Mouse (Mus musculus) midbrain, embryonic 15.5 days (tissue): ENCODE results near the gene Pusl1. TPM values are rescaled to one million over a fixed set of nuclear protein-coding genes. Genes with fewer than 3 reads are reported as not detected.

ENCODE experiments used
- ATAC-seq: fragments of 200-750 bp; cut with Nextera tagmentation; replicated peaks from 2 replicates; pipeline ENCODE4 v1.8.0; 2017; ENCODE audit warnings: moderate TSS enrichment
- H3K27ac ChIP-seq: fragments of 300-500 bp; sonication (generic); 2 replicates; pipeline ENCODE4 v1.5.1; 2015; ENCODE audit warnings: mild to moderate bottlenecking, inconsistent platforms
- H3K27me3 ChIP-seq: fragments of 300-500 bp; sonication (generic); replicated peaks from 2 replicates; pipeline ENCODE4 v1.6.1; 2015; ENCODE audit warnings: inconsistent platforms
- H3K36me3 ChIP-seq: fragments of 300-500 bp; sonication (generic); replicated peaks from 2 replicates; pipeline ENCODE4 v1.6.1; 2015; ENCODE audit warnings: inconsistent platforms
- H3K4me1 ChIP-seq: fragments of 300-500 bp; sonication (generic); 2 replicates; pipeline ENCODE4 v1.6.1; 2015; ENCODE audit warnings: inconsistent platforms
- H3K4me2 ChIP-seq: fragments of 300-500 bp; sonication (generic); 2 replicates; pipeline ENCODE4 v1.6.1; 2015; ENCODE audit warnings: inconsistent platforms, mild to moderate bottlenecking, moderate library complexity
- H3K4me3 ChIP-seq: fragments of 300-500 bp; sonication (generic); 2 replicates; pipeline ENCODE4 v1.5.1; 2015; ENCODE audit warnings: mild to moderate bottlenecking, inconsistent platforms
- H3K9ac ChIP-seq: fragments of 300-500 bp; sonication (generic); 2 replicates; pipeline ENCODE4 v1.6.1; 2015; ENCODE audit warnings: mild to moderate bottlenecking, inconsistent platforms
- H3K9me3 ChIP-seq: fragments of 300-500 bp; sonication (generic); 2 replicates; pipeline ENCODE4 v1.6.1; 2016; ENCODE audit warnings: inconsistent platforms
- WGBS: fragments of 180-500 bp; shearing (Covaris S2); methylation state at CpG from one replicate; pipeline ENCODE4 v1.1.7; 2015; ENCODE audit warnings: mixed read lengths; 5-methylcytosine and 5-hydroxymethylcytosine counted together
- polyA plus RNA-seq: library from polyadenylated mRNA; unstranded; fragments of >200 nt; fragmentation: Nextera tagmentation; extraction: Ambion mirVana; gene quantifications from 2 replicates; pipeline ENCODE4 v1.2.1, GENCODE M21; 2015

Pusl1 gene
- polyA plus RNA-seq, 1 experiment from 2014 or later, result 60.1 TPM

GRCm38 (mm10) chr4:155895826-155896225 is 4.2 kb upstream of the Pusl1 start:
- Histone ChIP-seq H3K4me2 (peak overlapping the region; percentile 97), H3K9ac (no peak overlapping the region), H3K36me3 (peaks cover 35% of the 10 kb centered on the region), H3K4me1 (peaks cover 33% of the 10 kb centered on the region), H3K9me3 (no peaks in the 10 kb centered on the region), H3K27ac (no peak overlapping the region), H3K27me3 (no peaks in the 10 kb centered on the region), H3K4me3 (no peak overlapping the region)
- WGBS, result 95% methylated on average over 4 of the region's 4 CpGs
- no peak for ATAC-seq

- no peak for ATAC-seq
- Histone ChIP-seq H3K36me3 (peaks cover 29% of the 10 kb centered on the region), H3K9me3 (no peaks in the 10 kb centered on the region), H3K27me3 (no peaks in the 10 kb centered on the region), H3K4me2 (peak overlapping the region; percentile 97), H3K4me1 (peaks cover 39% of the 10 kb centered on the region), H3K27ac (peak overlapping the region; percentile 26; the same call in 1 of the 2 replicates), H3K4me3 (peak overlapping the region; percentile 98), H3K9ac (0 out of 2 replicates have a peak overlapping the region, but pooled peaks have one; percentile 98)
- WGBS, result 27% methylated on average over 6 of the region's 6 CpGs
Observed at GRCm38 (mm10) chr4:155895216-155895615, 3.6 kb upstream of the Pusl1 start.

- H3K4me1 ChIP-seq, result peaks cover 43% of the 10 kb centered on the region
- H3K27ac ChIP-seq, result 0 out of 2 replicates have a peak overlapping the region, but pooled peaks have one; percentile 26
- no peak for ATAC-seq
- peak overlapping the region; percentile 97 for H3K4me2 ChIP-seq
- H3K9me3 ChIP-seq, result no peaks in the 10 kb centered on the region
- H3K27me3 ChIP-seq, result no peaks in the 10 kb centered on the region
- peak overlapping the region; percentile 98; the same call in 1 of the 2 replicates for H3K9ac ChIP-seq
- 40% methylated on average over 8 of the region's 8 CpGs for WGBS
- H3K4me3 ChIP-seq, result peak overlapping the region; percentile 98
- peaks cover 20% of the 10 kb centered on the region for H3K36me3 ChIP-seq
Observed at GRCm38 (mm10) chr4:155894311-155894881, 2.8 kb upstream of the Pusl1 start.

GRCm38 (mm10) chr4:155893212-155893690 is 1.7 kb upstream of the Pusl1 start:
- Histone ChIP-seq H3K9ac (peak overlapping the region; percentile 98), H3K9me3 (no peaks in the 10 kb centered on the region), H3K4me1 (peaks cover 43% of the 10 kb centered on the region), H3K4me3 (peak overlapping the region; percentile 98), H3K27me3 (no peaks in the 10 kb centered on the region), H3K4me2 (peak overlapping the region; percentile 97), H3K36me3 (peaks cover 20% of the 10 kb centered on the region), H3K27ac (no peak overlapping the region)
- no peak for ATAC-seq
- 62% methylated on average over 8 of the region's 8 CpGs for WGBS

GRCm38 (mm10) chr4:155892438-155893211 is 1.0 kb upstream of the Pusl1 start:
- peak overlapping the region; percentile 97 for H3K4me2 ChIP-seq
- H3K9me3 ChIP-seq, result no peaks in the 10 kb centered on the region
- peaks cover 43% of the 10 kb centered on the region for H3K4me1 ChIP-seq
- no peaks in the 10 kb centered on the region for H3K27me3 ChIP-seq
- peaks cover 23% of the 10 kb centered on the region for H3K36me3 ChIP-seq
- H3K27ac ChIP-seq, result peak overlapping the region; percentile 100
- WGBS, result 5% methylated on average over 37 of the region's 37 CpGs
- H3K9ac ChIP-seq, result peak overlapping the region; percentile 98
- peak overlapping the region; percentile 98 for H3K4me3 ChIP-seq
- ATAC-seq, result peak; percentile 53

- H3K9me3 ChIP-seq, result no peaks in the 10 kb centered on the region
- peak overlapping the region; percentile 100 for H3K27ac ChIP-seq
- peak; percentile 93 for ATAC-seq
- H3K27me3 ChIP-seq, result no peaks in the 10 kb centered on the region
- peak overlapping the region; percentile 98 for H3K4me3 ChIP-seq
- peak overlapping the region; percentile 97 for H3K4me2 ChIP-seq
- peak overlapping the region; percentile 98 for H3K9ac ChIP-seq
- under 1% methylated on average over 56 of the region's 56 CpGs for WGBS
- H3K4me1 ChIP-seq, result peaks cover 43% of the 10 kb centered on the region
- peaks cover 28% of the 10 kb centered on the region for H3K36me3 ChIP-seq
Observed at GRCm38 (mm10) chr4:155892017-155892416, 436 bp upstream of the Pusl1 start.

- Histone ChIP-seq H3K4me3 (peak overlapping the region; percentile 98), H3K4me1 (peaks cover 43% of the 10 kb centered on the region)
- under 1% methylated on average over 34 of the region's 34 CpGs for WGBS
Observed at GRCm38 (mm10) chr4:155891011-155891471, 540 bp downstream of the Pusl1 start.

GRCm38 (mm10) chr4:155889316-155889715 is 2.3 kb downstream of the Pusl1 start:
- no peak for ATAC-seq
- H3K27ac ChIP-seq, result no peak overlapping the region
- no peak overlapping the region for H3K9ac ChIP-seq
- no peak overlapping the region for H3K4me3 ChIP-seq
- 89% methylated on average over 5 of the region's 5 CpGs for WGBS
- H3K4me1 ChIP-seq, result peaks cover 26% of the 10 kb centered on the region
- H3K27me3 ChIP-seq, result no peaks in the 10 kb centered on the region
- no peaks in the 10 kb centered on the region for H3K9me3 ChIP-seq
- peaks cover 38% of the 10 kb centered on the region for H3K36me3 ChIP-seq
- H3K4me2 ChIP-seq, result no peak overlapping the region

More at GRCm38 (mm10) chr4:155891011-155891471, 540 bp downstream of the Pusl1 start:
- H3K9me3 ChIP-seq, result no peaks in the 10 kb centered on the region
- ATAC-seq, result no peak; the same call in 1 of the 2 replicates
- peak overlapping the region; percentile 100 for H3K27ac ChIP-seq
- no peaks in the 10 kb centered on the region for H3K27me3 ChIP-seq
- H3K4me2 ChIP-seq, result peak overlapping the region; percentile 97
- peak overlapping the region; percentile 72 for H3K9ac ChIP-seq
- peaks cover 29% of the 10 kb centered on the region for H3K36me3 ChIP-seq

GRCm38 (mm10) chr4:155888181-155888580 is 3.4 kb downstream of the Pusl1 start:
- H3K9ac ChIP-seq, result no peak overlapping the region
- no peak for ATAC-seq
- H3K36me3 ChIP-seq, result peaks cover 38% of the 10 kb centered on the region
- H3K4me2 ChIP-seq, result no peak overlapping the region
- no peaks in the 10 kb centered on the region for H3K9me3 ChIP-seq
- 96% methylated on average over 9 of the region's 9 CpGs for WGBS
- H3K27me3 ChIP-seq, result no peaks in the 10 kb centered on the region
- H3K4me1 ChIP-seq, result peaks cover 14% of the 10 kb centered on the region
- no peak overlapping the region for H3K4me3 ChIP-seq
- no peak overlapping the region for H3K27ac ChIP-seq

- no peak overlapping the region for H3K4me2 ChIP-seq
- H3K27ac ChIP-seq, result no peak overlapping the region
- no peaks in the 10 kb centered on the region for H3K9me3 ChIP-seq
- peaks cover 12% of the 10 kb centered on the region for H3K4me1 ChIP-seq
- peaks cover 38% of the 10 kb centered on the region for H3K36me3 ChIP-seq
- no peak overlapping the region for H3K4me3 ChIP-seq
- no peaks in the 10 kb centered on the region for H3K27me3 ChIP-seq
- no peak overlapping the region for H3K9ac ChIP-seq
- 88% methylated on average over 10 of the region's 10 CpGs for WGBS
- ATAC-seq, result no peak
Observed at GRCm38 (mm10) chr4:155887674-155888073, 3.9 kb downstream of the Pusl1 start.

- H3K9ac ChIP-seq, result no peak overlapping the region
- H3K4me2 ChIP-seq, result no peak overlapping the region
- H3K9me3 ChIP-seq, result no peaks in the 10 kb centered on the region
- peaks cover 38% of the 10 kb centered on the region for H3K36me3 ChIP-seq
- no peak overlapping the region for H3K27ac ChIP-seq
- H3K4me3 ChIP-seq, result no peak overlapping the region
- ATAC-seq, result no peak
- H3K27me3 ChIP-seq, result no peaks in the 10 kb centered on the region
- H3K4me1 ChIP-seq, result peaks cover 12% of the 10 kb centered on the region
- WGBS, result 94% methylated on average over 5 of the region's 5 CpGs
Observed at GRCm38 (mm10) chr4:155886330-155886729, 5.3 kb downstream of the Pusl1 start.

- no peaks in the 10 kb centered on the region for H3K9me3 ChIP-seq
- H3K9ac ChIP-seq, result no peak overlapping the region
- H3K4me2 ChIP-seq, result no peak overlapping the region
- H3K36me3 ChIP-seq, result peaks cover 36% of the 10 kb centered on the region
- H3K4me3 ChIP-seq, result no peak overlapping the region
- no peaks in the 10 kb centered on the region for H3K27me3 ChIP-seq
- H3K27ac ChIP-seq, result no peak overlapping the region
- 88% methylated on average over 3 of the region's 3 CpGs for WGBS
- no peaks in the 10 kb centered on the region for H3K4me1 ChIP-seq
- no peak for ATAC-seq
Observed at GRCm38 (mm10) chr4:155883587-155883986, 8.0 kb downstream of the Pusl1 start.
